Mouse (Mus musculus): Measurements from ENCODE around the gene Eci2.
A peak's percentile ranks its signal among the peaks of the same experiment; 100 is the strongest.
"Not testable (repeated sequence)": the region's sequence is repeated elsewhere in the genome, so short reads cannot be mapped to it uniquely, and the experiment has no call there.

Gene Eci2

DNA sequence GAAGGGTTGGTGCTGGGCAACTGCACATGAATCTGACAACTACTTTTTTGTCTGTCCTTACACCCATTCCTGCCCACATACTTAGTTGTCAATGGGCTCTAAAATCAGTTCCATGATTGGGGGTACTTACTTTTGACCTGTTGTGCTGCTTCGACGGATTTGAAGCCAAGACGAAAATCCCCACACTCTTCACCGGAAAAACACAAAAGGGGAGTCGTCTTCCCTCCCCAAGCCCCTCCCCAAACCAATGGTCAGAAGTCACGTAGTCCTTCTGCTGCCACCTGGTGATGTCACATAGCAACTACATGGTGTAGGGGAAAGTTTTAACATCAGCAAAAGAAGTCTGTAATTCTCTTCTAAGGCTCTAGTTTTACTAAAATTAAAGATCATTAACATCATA is at the start of gene Eci2:
Eci2 (minus strand) TSS at position 218 of the 400 bp plus-strand sequence.
- DNase-seq: no peak

DNA sequence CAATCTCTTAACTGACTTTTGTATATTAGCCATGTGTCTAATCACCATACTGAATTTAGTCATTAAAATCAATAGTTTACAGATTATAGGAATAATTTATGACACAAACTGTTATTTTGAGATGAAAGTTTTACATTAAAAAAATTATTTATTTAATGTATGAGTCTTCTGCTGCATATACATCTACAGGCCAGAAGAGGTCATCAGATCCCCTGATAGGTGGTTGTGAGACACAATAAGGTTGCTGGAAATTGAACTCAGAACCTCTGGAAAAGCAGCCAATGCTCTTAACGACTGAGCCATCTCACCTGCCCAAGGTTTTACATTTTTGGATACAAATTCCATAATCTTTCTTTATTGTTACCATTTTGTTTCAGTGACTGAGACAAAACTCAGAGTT is 48.0 kb upstream of the Eci2 start:
- no peak for DNase-seq

DNA sequence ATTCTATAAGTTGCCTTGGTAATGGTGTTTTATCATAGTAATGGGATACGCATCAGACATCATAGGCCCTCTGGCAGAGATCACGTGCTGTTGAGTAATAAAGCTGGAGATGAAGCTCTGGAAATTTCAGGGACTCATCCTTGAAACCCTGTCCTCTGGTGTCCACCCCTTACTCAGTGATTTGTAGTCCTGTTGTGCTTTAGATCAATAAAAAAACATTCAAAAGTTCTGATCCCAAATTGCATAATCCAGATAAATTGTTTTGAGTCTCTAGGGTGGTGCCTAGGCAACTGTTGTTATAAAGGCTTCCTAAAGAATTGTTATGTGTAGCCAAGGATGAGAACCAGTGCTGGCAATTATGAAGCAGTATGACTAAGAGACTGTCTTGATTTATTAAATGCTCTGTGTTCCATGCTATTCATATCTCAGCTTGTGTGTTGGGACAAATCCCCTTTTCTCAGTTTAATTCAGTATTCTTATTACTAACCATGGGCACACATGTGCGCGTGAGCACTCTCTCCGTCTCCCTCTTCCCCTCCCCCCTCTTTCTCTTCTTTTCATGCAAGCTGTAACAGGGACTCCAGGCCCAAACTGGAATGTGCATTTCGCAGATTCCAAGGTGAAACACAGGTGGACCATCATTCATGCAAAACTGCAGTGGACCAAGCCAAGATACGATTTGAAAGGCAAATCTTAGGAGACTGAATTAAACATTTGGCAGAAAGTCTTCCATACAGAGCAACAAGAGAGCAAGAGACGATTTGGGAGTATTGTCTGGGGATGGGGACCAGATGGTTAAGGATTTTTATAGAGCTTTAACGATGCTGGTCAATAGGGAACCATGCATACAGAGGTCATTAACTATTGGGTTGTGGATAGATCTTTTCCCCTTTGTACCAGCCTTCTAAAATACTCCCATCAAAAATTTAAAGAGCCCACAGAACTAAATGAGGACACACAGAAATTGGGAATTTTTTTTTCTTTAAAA is 43.9 kb upstream of the Eci2 start:
- DNase-seq: no peak

DNA sequence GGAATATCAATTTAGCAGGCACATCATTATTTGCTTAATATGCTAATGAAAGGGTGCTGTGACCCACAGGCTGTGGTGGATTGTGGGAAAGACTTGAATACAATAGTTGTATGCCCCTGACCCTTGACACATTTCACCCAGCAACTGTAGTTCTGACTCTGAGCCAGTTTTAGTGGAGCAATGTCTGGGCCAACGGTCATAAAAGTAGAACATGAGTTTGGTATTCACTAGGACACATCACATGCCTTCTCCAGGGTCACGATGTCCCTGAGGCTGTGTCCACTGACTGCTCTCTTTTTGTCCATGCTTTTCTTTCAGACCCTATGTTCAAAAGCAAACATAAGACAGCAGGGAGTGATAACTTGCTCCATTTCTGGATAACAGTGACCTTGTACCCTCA is 40.2 kb upstream of the Eci2 start:
- no peak for DNase-seq

DNA sequence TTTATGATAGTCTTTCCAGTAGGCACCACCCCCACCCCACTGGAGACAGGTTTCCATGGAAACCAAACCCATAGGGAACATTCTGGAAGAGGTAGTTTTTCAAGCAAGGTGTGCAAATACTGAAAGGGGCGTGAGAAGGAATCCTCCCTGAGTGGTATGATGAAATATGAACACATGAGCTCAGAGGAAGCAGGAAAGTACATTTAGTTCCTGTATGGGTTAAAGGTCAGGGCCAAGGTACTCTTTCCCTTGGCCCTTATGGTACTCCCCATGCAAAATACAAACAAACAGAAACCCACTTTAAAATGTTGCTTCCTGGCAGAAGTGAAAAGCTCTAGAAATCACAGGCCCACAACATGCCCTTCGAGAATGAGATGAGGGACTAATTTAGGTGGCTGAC is 39.1 kb upstream of the Eci2 start:
- no peak for DNase-seq

DNA sequence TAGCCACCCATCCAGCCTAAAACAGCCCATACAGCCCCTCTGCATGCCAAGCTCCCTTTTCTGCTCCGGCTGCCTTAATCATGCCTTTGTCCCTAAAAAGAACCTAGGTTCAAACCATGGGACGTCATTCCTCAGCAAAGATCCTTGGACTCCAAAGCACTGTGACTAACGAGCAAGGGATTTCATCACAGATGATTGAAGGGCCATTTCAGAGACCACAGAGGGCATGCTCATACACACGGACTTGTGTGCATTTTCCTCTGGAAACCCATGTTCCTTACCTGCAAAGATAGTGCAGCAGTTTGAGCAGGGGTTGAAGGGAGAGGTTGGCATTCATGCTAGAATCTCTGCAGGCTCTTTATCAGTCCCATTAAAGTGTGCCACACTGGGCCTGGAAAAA is 37.5 kb upstream of the Eci2 start:
- DNase-seq: no peak

DNA sequence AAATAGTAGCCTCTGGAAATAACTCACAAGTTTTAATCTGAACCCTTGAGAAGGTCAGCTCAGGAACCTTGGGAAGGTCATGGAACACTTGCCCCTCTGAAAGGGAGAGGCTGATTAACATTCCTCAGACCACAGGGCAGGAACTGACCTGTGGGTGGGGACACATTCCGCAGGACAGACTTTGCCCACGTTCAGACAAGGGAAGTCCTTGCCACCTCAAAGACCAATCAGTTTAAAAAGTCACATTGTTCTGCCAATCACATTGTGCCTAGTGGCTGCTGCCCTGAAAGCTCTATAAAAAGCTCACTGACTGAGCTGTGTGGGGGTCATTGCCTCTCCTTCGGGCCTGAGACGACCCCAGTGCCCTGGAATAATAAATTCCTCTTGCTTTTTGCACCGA is 31.2 kb upstream of the Eci2 start:
- no peak for DNase-seq

DNA sequence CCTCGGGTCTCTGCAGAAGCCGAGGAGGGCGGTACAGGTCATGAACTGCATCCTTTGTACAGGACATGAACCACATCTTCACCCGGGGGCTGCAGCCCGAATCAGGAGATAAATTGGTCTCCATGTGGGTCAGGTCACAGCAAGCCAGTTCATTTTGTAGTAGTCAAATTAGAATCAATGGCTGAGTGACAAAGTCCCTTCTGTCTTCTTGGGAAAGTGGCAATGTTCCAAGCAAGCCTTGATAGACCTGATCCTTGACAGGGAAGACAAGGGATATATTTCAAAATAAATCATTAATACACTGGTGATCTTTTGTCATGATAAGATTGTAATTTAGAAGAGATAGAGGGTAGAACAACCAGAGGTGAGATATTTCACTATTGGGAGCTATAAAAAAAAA is 9.6 kb upstream of the Eci2 start:
- DNase-seq: no peak

DNA sequence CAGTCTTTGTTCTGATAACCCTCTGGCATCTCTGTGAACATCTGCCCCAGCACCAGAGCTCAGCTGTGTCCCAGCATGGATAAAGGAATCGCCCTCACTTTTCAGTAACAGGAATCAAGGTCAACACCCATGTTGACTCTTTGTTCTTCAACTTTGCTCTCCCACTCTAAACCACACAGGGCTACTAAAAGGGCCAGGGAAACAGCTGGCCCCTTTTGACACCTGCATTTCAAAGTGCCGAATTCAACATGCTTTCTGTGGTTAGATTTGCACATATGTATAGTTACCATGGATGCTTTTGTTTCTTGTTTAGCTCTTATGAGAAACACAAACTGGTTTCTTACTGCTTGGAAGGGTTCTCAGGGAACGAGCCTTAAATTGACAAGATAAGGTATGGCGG is 8.8 kb upstream of the Eci2 start:
- DNase-seq: no peak

DNA sequence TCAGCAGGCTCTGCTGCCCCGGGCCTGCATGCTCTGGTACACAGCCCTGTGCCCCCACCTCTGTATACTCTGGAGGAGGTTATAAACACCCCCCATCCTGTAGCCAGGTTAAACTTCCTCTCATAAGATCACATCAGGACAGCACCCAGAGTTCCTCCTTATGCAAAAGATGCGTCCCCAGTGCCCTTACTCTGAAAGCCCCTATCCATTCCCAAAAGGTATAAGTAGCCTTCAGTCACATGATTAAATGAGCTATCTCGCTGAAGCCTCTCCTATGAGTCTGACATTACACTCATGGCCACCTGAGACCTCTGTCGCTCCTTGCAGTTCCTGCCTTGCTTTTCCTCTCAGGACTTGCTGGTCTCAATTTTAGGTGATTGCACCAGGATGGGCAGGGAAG is 6.7 kb upstream of the Eci2 start:
- DNase-seq: no peak

DNA sequence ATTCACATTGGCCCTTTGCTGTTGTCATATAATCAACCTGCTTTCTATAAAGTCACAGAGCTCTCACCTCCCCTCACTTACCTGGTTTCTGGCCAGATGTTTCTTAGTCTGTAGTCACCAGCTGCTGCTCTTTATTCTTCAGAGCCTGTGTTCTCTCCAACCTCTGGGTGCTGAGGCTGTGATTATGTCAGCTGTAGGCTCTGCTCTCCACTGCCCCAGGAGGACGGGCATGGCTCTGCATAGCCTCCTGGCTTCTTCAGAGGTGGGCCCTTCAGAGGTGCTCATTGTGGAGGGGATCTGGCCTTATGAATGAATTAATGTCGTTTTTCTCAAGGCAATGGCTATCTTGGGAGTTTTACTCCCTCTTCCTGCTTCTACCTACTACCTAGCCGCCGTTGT is 4.8 kb upstream of the Eci2 start:
- no peak for DNase-seq

DNA sequence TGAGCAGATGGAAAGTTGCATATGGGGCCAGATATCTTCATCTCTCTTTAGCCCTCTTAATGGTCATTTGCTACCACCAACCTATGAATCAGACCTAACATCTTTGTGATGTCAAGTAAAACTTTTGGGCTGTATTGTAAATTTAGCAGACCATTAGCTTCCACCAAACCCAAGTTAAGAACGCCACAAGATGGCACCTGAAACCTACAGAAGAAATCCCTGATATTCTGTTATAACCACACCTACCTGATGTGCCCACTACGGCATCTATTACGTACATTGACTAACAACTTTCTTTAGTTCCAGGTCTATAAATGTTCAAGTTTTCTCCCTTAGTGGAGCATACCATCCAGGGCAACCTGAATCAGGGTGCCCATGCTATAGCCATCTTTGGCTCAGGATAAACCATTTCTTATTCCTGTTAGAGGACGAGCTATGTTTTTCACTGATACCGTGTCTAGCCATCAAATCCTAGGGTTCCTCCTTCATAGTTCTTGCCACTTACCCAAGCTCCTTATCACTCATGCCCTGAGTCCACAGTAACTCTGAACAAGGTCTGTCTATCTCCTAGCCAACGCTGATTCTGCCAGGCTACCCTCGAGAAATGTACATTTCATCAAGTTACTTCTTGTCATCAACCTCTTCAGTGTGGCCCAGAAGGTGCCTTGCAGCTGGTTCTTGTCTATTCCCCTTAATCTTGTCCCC is 4.2 kb upstream of the Eci2 start:
- DNase-seq: no peak

DNA sequence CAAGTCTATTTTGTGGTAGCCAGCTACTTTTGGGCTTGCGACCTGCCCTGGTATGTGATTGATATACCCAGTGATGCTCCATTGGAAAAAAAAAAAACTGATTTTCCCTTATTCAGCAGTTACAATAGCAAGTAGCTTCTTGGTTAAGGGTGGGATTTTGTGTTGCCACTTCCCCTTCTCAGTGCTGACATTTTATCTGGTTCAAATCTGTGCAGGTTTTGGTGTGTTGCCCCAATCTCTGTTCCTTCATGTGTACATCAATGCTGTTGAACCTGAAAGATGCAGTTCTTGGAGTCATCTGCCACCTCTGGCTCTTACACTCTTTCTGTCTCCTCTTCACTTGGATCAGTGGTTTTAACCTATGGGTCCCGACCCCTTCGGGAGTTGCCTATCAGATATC is 1.5 kb upstream of the Eci2 start:
- DNase-seq: no peak

DNA sequence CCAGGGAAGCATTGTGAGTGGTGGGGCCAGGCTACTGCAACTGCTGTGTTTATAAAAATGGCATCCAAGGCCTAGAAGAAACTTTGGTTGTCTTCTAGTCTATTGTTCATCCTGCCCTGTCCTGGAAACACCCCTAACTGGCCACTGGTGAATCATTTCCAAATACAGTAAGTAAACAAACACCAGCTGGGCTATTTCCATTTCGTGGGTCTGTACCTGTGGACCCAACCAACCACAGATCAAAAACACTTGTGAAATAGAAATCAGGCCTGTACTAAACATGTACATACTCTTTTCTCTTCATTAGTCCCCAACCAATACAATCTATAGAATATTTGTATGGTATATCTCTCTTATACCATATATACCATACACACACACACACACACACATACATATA is 3.5 kb downstream of the Eci2 start:
- not testable (repeated sequence) for DNase-seq

DNA sequence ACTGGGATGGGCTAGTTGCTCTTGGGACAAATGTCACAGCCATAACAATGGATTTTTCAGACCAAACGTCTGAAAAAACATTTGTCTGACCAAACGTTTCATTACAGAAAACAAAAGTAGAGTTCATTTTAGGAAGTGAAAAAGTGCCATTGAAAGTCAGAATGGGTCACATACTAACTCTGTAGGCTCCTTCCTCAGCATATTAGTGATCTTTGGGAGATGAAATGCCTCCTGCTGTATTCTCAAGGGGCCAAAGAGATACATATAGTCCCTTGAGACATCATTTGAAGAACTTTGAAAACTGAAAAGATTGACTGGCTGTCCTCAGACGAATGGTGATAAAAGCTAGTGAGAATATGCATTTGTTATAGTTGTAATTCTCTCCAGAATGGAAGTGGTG is 6.5 kb downstream of the Eci2 start:
- DNase-seq: no peak

DNA sequence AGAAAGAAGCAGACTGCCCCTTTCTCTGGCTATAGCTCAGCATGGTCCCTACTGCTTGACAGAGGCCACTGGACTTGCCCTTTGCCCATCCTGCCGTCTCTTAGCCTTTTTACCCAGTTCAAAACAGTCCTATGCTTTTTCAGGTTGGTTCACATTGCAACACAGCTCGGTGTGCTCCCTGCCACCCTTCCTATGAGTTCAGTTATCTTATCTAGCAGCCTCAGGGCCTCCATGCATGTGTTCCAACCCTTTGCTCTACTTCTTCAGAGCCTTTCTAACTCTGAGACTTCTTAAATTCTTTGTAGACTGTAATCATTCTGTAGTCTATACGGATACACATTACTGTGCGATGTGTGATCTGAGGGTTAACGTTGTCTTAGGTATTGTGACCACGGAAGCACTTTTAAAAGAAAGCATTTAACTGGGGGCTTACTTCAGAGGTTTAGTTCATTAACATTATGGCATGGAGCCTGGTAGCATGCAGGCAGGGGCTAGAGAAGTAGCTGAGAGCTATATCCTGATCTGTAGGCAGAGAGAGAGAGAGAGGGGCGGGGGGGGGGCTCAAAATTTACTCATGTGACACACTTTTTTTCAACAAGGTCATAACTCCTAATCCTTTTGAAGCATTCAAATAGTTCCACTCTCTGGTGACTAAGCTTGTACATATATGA is 7.9 kb downstream of the Eci2 start:
- DNase-seq: no peak

DNA sequence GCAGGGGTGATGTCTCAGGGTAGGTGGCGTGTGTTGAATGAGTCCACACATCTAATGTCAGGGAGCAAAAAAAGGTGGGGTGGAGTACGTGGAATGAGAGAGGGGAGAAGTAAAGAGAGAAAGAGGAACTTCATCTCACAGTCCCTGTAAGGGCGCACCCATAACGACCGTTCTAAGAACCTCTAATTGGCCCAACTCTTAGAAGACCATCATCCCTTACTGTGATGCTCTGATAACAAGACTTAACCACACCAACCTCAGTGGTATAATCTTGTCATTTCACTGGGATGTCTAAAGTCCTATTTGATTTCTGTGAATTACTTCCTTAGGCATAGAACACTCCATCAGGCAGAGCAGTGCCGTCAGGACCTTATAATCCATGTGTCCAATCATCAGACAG is 9.5 kb downstream of the Eci2 start:
- DNase-seq: no peak

DNA sequence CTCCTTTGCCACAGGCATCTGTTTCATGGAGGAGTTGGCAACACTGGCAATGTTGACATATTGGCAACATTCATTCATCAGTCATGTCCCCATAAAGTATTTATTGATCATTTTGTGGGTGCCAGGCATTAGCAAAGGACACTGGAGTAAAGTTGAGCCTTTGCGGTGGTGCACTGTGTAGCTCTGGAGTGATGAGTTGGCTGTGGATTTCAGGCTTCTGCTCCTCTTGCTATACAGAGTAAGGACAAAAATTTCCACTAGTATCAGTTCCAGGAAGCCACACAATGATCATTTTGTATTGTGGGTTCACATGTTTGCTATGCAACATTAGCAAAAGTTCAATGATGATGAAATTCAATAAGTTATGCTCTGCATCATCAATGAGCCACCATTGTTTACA is 10.8 kb downstream of the Eci2 start:
- no peak for DNase-seq

DNA sequence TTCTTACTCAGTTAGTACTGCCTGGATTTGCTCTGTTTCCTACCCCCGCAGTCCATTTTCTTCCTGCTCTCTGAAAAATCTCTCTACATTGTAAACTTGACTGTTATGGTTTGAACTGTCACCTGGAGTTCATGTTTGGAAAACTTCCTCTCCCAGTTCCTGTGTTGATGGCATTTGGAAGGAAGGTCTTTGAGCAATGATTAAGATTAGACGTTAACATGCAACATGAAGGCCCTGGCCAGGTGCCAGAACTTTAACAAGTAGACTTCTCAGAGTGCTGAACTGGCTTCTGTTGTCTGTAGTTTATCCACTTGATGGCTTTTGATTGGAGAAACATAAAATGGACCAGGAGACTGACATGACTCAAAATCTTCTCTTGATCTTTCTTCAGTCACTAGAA is 31.0 kb downstream of the Eci2 start:
- no peak for DNase-seq

DNA sequence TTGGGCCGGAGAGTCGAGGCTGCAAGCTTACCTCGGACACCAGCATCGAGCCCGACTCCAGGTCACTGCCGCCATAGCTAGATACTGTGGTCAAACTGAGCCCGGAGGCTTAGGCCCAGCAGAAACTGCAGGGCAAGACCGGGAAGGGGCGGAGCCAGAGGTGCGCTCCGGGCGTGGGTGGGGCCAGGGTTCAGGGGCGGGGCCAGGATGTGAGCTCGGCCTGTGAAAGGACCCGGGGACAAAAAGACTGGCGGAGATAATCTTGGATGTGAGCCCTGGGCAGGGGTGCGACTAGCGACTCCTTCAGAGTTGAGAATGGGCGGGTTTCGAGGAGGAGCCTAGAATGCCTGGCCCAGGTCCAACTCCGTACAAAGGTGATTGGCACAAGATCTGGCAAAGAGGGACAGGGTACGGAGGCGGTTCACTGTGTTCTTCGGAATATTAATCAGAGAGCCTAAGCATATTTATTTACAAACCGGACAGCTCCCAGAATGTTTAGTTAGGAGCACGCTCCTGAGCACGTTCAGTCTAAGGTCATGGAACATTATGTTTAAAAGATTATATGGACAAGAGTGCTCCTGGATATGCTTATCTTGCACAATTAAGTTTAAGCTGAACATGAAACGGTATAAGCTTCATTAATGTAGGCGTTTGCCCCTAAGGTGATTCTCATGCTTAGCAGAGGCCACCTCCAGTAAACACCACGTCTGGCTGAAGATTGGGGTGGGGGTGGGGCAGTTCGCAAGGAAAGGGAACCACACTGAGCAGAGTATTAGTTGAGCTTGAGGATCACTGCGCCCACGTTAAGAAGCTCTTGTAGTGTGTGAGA is 32.7 kb downstream of the Eci2 start:
- peak; percentile 94 for DNase-seq

DNA sequence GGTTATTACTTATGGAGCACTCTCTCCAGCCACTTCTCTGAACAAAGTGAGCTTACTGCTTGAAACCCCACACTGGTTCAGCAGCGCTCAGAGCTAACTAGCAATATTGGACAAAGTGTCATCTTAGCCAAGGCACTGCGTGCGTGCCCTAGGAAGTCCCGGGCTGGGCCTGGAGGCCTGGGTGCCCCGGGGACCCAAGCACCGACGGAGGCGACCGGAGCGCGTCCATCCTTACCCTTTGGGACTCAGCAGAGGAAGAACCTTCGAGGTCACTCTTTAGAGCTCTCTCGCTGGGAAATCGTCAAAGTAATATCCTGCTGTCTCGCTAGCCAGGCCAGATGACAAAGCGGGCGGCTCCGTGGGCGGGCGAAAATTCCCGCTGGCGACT is 33.3 kb downstream of the Eci2 start:
- DNase-seq: no peak

DNA sequence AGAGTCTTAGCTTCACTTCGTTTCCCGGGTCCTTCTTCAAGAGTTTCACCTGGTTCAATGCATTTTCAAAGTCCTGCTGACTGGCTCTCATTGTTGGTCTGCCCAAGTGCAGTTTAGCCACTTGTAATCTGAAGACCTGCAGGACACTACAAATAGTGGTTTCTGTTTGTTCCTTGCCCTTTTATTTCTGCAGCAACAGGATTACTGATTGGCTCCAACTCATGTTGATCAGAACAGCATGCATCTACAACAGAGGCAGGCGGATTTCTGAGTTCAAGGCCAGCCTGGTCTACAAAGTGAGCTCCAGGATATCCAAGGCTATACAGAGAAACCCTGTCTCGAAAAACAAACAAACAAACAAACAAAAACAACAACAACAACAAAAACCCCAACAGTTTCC is 33.8 kb downstream of the Eci2 start:
- no peak for DNase-seq

Data from cerebellum, adult 11-12 months (tissue).